Mouse (Mus musculus) erythroblast, embryonic 14.5 days (primary cell): ENCODE data around the gene Aatk.

ENCODE experiments used
- GATA1 ChIP-seq: IDR thresholded peaks from 2 replicates; pipeline ENCODE4 v1.6.1; 2012; ENCODE audit warnings: low read length, inconsistent platforms, mixed read lengths
- TAL1 ChIP-seq: IDR thresholded peaks from 3 replicates; pipeline ENCODE4 v1.6.1; 2012; ENCODE audit warnings: low read length, inconsistent platforms, mixed read lengths

DNA sequence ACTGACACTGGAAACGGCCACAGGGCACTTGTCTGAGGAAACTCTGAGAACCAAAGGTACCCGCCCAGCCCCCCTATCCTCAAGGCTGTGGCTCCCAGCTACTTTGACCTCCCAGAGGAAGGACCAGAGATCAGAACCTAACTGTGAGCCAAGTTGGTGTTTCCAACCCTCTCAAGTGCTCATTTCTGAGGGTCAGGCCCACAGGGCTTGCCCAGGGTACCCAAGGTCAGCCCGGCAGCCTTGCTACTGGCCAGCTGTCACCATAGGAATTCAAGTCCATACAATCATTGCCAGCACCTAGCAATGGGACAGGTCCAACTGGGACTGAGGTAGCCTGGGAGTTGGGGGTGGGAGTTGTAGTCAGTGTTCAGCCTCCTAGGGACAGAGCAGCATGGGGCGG, 43.7 kb upstream of the Aatk start:
- TF ChIP-seq GATA1 (no peak), TAL1 (no peak)
